Mouse (Mus musculus) splenic B cell, adult 2 months (primary cell): ENCODE measurements around the gene Dock9.

Source experiments
- DNase-seq: peaks from one replicate; pipeline ENCODE4 v3.0.0-alpha.2; 2011; ENCODE audit warnings: low read depth, low spot score
- H3K27me3 ChIP-seq: 2 replicates; pipeline ENCODE4 v1.6.1; 2012; ENCODE audit warnings: mild to moderate bottlenecking, low read length, moderate library complexity, mixed read lengths; ENCODE audit not compliant: control insufficient read depth, poor library complexity, insufficient read depth, severe bottlenecking
- H3K36me3 ChIP-seq: 2 replicates; pipeline ENCODE4 v1.6.1; 2012; ENCODE audit warnings: mild to moderate bottlenecking, low read length, moderate library complexity, mixed read lengths; ENCODE audit not compliant: control insufficient read depth, poor library complexity, insufficient read depth, severe bottlenecking

Dock9 gene

GRCm38 (mm10) chr14:121585906-121586765 is 211.5 kb downstream of the Dock9 start:
- DNase-seq: no peak
- Histone ChIP-seq H3K27me3 (no peaks in the 10 kb centered on the region), H3K36me3 (no peaks in the 10 kb centered on the region)

- peak; percentile 66 for DNase-seq
- Histone ChIP-seq H3K27me3 (no peaks in the 10 kb centered on the region), H3K36me3 (no peaks in the 10 kb centered on the region; the same call in 1 of the 2 replicates)
Measured at GRCm38 (mm10) chr14:121579055-121579454, 218.6 kb downstream of the Dock9 start.

GRCm38 (mm10) chr14:121573391-121573790 is 224.2 kb downstream of the Dock9 start:
- Histone ChIP-seq H3K27me3 (no peaks in the 10 kb centered on the region), H3K36me3 (no peaks in the 10 kb centered on the region; the same call in 1 of the 2 replicates)
- DNase-seq: no peak

GRCm38 (mm10) chr14:121566794-121567201 is 230.8 kb downstream of the Dock9 start:
- Histone ChIP-seq H3K27me3 (no peaks in the 10 kb centered on the region), H3K36me3 (no peaks in the 10 kb centered on the region)
- DNase-seq: no peak

GRCm38 (mm10) chr14:121565930-121566329 is 231.7 kb downstream of the Dock9 start:
- no peak for DNase-seq
- H3K36me3 ChIP-seq: no peaks in the 10 kb centered on the region
- H3K27me3 ChIP-seq: no peaks in the 10 kb centered on the region

- DNase-seq: no peak
- H3K36me3 ChIP-seq: no peaks in the 10 kb centered on the region
- H3K27me3 ChIP-seq: no peaks in the 10 kb centered on the region
Measured at GRCm38 (mm10) chr14:121564656-121565055, 233.0 kb downstream of the Dock9 start.

GRCm38 (mm10) chr14:121563954-121564353 is 233.7 kb downstream of the Dock9 start:
- DNase-seq: no peak
- H3K36me3 ChIP-seq: no peaks in the 10 kb centered on the region
- H3K27me3 ChIP-seq: no peaks in the 10 kb centered on the region

- Histone ChIP-seq H3K27me3 (no peaks in the 10 kb centered on the region), H3K36me3 (peaks cover under 1% of the 10 kb centered on the region; the same call in 1 of the 2 replicates)
- DNase-seq: no peak
Measured at GRCm38 (mm10) chr14:121559026-121559425, 238.6 kb downstream of the Dock9 start.

- DNase-seq: no peak
- Histone ChIP-seq H3K27me3 (no peaks in the 10 kb centered on the region), H3K36me3 (peaks cover 2% of the 10 kb centered on the region; the same call in 1 of the 2 replicates)
Measured at GRCm38 (mm10) chr14:121556401-121557315, 241.0 kb downstream of the Dock9 start.

GRCm38 (mm10) chr14:121553785-121554184 is 243.9 kb downstream of the Dock9 start:
- H3K36me3 ChIP-seq: peaks cover 2% of the 10 kb centered on the region; the same call in 1 of the 2 replicates
- no peaks in the 10 kb centered on the region for H3K27me3 ChIP-seq
- DNase-seq: no peak

- DNase-seq: no peak
- no peaks in the 10 kb centered on the region for H3K27me3 ChIP-seq
- peaks cover 2% of the 10 kb centered on the region; the same call in 1 of the 2 replicates for H3K36me3 ChIP-seq
Measured at GRCm38 (mm10) chr14:121552586-121552985, 245.1 kb downstream of the Dock9 start.

- no peak for DNase-seq
- H3K27me3 ChIP-seq: no peaks in the 10 kb centered on the region
- H3K36me3 ChIP-seq: peaks cover 2% of the 10 kb centered on the region; the same call in 1 of the 2 replicates
Measured at GRCm38 (mm10) chr14:121549834-121550233, 247.8 kb downstream of the Dock9 start.

GRCm38 (mm10) chr14:121547745-121548144 is 249.9 kb downstream of the Dock9 start:
- no peak for DNase-seq

GRCm38 (mm10) chr14:121546621-121547020 is 251.0 kb downstream of the Dock9 start:
- no peaks in the 10 kb centered on the region for H3K36me3 ChIP-seq
- no peak for DNase-seq
- no peaks in the 10 kb centered on the region for H3K27me3 ChIP-seq

More at GRCm38 (mm10) chr14:121547745-121548144, 249.9 kb downstream of the Dock9 start:
- no peaks in the 10 kb centered on the region; the same call in 1 of the 2 replicates for H3K36me3 ChIP-seq
- H3K27me3 ChIP-seq: no peaks in the 10 kb centered on the region
